Mouse (Mus musculus) R1 (cell line): ENCODE results near the gene Ucn3.
A peak's percentile ranks its signal among the peaks of the same experiment; 100 is the strongest.
"Not testable (repeated sequence)": the region's sequence is repeated elsewhere in the genome, so short reads cannot be mapped to it uniquely, and the experiment has no call there.

Source experiments
- DNase-seq: peaks from one replicate; pipeline ENCODE4 v3.0.0-alpha.2; 2018; ENCODE audit warnings: low read depth, low spot score

The Ucn3 gene

DNA sequence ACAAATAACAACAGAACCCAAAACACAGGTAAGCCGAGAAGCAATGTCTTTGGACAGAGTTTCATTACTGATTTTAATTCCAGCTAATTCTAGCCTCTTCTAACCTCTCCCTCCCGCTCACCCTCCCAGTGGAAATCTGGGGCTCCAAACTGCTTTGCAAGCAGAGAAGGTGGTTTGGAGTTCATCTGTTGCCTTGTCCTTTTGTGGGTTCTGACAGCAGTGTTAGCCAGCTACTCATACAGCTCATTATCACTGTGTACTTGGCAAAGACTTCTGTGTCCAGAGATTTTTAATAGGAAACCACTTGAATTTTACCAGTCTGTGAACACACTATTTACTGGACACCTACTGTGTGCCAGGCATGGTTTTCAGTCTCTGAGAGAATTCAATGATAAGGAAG, at the start of gene Ucn3:
TSS of gene Ucn3 (minus strand) at position 101 of the 400 bp plus-strand sequence.
- no peak for DNase-seq

DNA sequence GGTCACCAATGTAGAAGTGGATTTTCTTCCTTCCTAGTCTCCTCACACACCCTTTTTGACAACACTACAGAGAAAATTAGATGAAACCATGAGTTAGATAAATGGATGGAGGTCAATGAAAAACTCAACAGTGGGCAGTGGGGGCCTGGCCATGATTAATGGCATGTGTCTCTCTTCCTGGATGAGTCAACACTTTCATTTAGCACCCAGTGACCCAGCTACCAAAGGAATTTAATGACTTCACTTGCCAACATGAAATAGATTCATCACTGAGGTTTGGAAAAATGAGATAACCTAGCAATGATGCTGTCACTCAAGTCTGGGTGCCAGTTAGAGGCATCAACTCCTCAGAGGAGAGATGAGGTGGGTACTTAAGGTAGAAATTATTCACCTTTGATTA, 46.9 kb upstream of the Ucn3 start:
- DNase-seq, result no peak

DNA sequence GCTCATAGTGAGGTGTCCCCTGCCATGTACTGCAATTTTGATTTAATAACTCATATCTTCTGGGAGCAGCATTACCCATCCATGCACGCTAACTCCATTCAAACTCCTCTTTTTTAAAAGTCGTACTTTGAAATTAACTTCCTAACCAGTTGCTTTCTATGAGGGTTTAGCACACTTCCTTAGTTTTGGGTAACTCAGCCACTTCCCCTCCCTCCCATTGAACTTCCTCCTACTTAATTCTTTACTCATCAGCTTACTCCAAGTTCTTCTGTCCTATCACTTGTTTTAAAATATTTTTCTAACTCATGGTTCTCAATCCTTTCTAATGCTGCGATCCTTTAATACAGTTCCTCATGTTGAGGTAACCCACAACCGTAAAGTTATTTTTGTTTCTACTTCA, 23.7 kb upstream of the Ucn3 start:
- no peak for DNase-seq

DNA sequence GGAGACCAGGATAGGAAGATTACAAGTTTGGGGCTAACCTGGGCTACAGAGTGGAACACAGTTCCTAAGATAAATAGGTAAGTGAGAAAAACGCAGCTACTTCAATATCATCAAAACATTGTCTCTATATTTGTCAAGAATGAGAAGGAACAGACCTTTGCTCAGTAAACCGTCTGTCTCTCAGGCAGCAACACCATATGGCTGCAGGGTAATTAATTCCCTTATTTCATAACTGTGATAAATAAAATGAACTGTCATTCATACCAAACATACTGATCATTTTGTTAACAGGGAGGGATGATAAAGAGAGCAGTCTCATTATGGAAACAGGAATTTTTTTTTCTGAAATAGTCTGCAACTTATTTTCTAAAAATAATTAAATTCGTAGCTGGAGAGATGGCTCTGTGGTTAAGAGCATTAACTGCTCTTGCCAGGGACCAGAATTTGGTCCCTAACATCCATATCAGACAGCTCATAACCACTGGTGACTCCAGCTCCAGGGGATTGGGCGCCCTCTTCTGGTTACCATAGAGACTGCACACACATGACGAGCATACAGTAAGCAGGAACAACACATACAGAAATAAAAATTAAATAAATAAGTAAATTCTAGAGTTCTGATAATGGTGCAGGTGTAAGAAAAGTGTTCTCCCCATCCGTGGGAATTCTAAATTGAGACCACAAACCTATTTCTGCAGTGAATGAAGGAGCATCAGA, 6.2 kb upstream of the Ucn3 start:
- DNase-seq, result peak; percentile 56

DNA sequence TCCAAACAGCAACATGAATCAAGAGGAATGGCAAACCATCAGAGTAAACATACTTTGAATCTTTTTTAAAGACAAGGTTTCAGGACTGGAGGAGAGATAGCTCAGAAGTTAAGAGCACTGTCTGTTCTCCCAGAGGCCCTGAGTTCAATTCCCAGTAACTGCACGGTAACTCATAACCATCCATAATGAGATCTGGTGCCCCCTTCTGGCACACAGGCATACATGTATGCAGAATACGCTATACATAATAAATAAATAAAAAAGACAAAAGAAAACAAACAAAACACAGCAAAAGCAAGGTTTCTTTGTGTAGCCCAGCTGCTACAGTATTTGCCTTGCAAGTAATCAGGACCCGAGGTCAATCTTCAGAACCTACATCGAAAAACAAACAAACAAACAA, 4.3 kb upstream of the Ucn3 start:
- DNase-seq, result no peak

DNA sequence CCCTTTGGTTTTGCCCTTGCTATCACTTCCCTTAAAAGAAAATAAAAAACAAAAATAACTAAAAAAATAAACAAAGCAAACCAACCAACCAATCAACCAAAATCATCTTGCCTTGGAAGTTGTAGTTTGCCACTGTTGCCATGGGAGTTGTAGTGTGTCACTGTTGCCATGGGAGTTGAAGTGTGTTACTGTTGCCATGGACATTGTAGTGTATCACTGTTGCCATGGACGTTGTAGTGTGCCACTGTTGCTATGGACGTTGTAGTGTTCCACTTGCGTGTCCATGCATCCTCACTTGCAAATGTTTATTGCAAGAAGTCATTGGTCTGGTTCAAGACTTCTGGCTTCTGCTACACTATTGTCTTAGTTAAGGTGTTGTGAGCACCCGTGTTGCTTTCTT, 2.1 kb upstream of the Ucn3 start:
- peak; percentile 48 for DNase-seq

DNA sequence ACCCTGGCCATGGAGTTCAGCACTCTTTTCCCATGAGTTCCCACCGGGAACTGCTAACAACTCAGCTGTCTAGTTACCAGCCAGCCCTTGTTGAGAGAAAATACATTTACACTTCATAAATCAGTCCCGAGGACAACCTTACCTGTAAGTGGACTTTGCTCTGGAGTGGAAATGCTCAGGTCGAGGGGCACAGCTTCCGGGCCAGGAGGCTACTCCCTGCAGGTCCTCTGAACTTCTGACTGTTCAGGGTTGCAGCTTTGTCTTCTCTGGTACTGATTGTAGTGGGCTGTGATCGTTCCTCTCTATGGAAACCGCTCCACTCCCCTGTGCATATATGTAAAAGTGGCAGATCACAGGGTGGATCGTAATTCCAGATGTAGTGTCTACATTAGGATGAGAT, 450 bp downstream of the Ucn3 start:
- no peak for DNase-seq

DNA sequence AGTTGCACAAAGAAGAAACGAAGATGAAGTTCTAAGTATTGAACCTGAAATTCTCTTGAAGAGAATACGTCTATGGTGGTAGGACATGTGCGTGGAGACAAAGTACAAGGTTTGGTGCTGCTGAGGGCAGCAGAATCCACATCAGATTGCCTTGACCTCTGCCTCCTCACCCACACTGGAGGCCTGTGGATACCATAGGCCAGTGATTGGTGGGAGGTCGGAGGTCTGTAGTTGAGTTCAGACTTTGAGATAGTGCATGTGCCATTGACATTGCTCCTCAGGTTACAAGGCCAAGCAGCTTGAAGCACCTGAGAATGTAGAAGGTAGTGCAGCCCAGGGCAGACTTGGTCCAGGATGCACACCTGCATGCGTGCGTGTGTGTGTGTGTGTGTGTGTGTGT, 19.1 kb downstream of the Ucn3 start:
- no peak for DNase-seq

DNA sequence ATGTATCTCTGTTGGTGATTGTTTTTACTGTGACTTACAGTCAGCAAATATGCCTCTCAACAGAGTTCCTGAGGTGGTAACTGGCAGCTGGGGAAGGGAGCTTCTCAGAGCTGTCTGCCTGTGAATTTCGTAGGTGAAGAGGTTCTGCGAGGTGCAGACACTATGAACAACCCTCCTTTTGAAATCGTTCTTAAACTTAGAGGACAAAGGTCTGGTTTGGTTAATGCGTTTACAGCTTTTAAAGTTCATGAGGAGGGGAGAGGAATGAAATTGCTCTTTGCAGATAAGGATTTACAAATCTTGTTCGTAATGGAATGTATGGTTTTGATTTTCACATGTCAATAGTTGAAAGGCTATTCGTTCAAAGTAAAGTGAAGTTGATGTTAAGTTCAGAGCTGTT, 19.5 kb downstream of the Ucn3 start:
- DNase-seq, result no peak

DNA sequence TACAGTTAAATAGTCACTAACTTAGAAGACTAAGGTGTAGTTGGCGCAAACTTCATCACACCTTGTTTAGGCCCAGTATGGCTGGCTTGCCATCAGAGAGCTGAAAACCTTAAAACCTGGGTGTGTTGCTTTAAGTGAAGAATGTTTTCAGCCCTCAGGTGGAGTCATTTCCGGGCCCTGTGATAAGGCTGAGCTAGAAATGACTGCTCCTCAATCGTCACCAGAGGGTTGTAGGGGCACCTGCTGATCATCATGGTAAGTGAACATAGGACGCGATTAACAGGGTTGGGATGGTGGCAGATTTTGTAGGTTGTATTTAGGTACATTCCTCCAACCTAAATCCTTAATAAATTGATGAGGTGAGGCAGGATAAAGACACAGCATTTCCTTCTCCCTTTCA, 20.7 kb downstream of the Ucn3 start:
- DNase-seq, result no peak

DNA sequence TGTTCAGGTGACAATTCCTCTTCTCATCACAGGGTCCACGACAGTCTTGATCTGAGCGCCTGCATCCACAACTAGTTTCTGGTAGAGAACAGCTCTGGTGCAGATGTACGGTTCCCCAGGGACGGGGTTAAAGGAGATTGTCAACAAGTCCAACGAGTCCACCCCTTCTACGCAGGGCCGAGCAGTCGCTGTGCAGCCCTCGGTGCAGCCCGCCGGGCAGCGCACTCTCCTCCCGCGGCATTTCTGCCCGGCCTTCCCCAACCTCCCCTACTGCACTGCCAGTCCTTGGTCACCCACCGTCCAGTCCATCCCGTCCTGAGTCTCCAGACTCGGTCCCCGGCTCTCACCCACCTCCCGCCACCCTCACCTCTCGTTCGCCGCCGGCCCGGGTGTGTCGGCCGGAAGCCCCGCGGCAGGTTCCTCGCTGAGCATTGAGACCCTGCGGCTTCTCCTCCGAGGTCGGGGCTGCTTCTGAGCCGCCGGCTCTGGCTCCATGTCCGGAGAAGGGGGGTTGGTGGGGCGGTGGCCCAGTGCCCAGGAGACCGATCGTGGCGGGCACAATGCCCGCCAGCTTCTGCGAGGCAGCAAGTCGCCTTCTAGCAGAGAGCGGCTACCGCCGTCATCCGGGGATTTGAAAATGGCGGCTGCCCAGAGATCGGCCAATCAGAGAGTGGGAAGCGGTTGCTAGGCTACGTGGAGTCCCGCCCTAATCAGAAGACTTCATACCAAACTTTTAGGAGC, 27.4 kb downstream of the Ucn3 start, which contains the start of the genes Net1 and Tubal3:
TSS of gene Net1 (minus strand) at position 650 of the 741 bp plus-strand sequence.
TSS of gene Tubal3 (plus strand) at position 704 of the 741 bp plus-strand sequence.
- peak; percentile 91 for DNase-seq

DNA sequence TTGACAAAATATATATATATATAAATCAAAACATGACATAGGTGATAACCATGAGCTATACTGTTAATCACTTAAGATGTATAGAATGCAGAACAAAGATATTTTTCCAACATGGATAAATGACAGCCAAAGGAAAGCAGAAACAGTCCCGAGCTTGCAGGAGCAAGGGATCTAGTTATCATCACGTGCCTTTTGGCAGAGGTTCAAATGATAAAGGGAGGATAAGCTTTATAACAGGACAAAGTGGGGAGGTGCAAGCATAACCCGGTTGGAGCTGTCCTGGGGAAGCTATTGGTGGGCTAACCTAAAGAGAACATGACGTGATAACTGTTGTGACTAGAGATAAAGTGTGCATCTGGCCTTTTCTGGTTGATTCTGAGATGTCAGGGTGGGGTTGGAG, 31.6 kb downstream of the Ucn3 start:
- no peak for DNase-seq

DNA sequence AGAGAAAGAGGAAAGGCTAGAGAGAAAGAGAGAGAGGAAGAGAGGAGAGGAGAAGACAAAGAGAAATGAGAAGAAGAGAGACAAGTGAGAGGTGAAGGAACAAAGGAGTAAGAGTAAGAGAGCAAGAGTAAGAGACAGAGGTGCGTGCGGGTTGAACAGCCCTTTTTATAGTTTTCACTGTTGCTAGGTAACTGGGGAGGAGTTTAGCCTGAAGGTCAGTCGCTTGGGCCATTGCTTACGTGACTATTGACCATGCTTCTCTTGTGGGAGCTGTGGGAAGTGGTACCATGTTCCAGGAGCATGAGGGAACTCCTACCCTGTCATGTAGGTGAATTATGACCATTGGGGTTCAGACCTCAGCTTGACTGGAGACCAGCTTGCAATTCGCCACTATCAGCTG, 34.8 kb downstream of the Ucn3 start:
- peak; percentile 56 for DNase-seq

DNA sequence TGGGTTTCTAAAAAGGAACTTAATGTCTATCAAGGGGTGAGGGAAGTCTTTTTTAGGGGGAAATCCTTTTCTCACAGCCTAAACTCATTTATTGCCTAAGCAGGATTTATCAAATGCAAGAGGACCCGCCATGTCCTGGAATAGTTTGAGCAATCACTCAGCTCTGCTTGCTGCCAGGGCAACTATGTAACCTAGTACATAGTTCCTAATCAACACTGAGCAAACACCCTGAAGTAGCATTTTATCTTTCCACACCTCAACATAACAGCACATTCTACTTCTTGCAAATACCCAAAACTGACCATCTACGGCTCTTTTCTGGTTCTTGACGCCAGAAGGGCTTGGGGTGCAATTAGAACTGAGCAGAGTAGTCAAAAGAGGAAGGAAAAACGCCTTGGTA, 36.9 kb downstream of the Ucn3 start:
- no peak for DNase-seq

DNA sequence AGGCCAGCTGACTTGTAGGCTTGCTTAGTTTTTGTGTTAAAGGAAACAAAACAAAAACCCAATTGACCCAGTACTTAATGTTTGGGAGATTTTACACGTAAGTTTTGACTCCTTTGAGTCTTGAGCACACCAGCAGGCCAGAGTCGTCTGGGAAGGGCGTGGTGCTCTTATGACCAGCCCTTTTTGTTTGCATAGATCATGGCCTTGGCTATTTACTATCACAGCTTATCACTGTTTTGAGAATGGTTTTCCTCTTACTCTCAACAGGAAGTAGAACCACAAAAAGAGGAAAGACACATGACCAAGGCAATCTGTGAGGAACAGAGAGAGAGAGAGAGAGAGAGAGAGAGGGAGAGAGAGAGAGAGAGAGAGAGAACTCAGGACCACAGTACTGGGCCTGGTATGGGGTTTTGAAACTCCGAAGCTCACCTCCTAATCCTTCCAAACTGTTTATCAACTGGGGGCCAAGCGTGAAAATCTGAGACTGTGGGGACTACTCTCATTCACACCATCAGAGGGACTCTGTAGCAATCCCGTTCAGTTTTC, 37.9 kb downstream of the Ucn3 start:
- DNase-seq, result no peak

DNA sequence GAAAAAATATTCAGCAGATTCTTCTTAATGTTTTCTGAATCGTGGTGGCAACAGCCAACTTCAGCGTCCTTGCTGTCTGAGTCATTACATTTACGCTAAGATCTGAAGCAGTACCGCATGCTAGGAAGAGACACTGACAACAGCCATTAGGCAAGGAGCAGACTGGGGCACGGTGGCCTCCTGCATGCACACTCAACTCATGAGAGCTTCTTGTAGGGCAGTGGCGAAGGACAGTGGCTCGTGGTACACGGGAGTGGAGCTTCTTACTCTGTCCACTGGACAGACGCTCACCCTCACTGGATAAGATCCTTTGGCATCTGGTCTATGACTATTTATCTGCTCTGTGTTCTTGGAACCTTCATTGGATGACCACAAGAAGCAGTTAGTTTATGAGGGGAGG, 45.8 kb downstream of the Ucn3 start:
- no peak for DNase-seq

DNA sequence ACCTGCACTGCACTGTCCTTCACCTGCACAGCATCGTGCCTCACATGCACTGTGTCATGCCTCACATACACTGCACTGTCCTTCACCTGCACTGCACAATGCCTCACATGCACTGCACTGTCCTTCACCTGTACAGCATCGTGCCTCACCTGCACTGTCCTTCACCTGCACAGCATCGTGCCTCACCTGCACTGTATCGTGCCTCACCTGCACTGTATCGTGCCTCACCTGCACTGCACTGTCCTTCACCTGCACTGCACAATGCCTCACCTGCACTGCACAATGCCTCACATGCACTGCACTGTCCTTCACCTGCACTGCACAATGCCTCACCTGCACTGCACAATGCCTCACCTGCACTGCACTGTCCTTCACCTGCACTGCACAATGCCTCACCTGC, 46.9 kb downstream of the Ucn3 start:
- not testable (repeated sequence) for DNase-seq

DNA sequence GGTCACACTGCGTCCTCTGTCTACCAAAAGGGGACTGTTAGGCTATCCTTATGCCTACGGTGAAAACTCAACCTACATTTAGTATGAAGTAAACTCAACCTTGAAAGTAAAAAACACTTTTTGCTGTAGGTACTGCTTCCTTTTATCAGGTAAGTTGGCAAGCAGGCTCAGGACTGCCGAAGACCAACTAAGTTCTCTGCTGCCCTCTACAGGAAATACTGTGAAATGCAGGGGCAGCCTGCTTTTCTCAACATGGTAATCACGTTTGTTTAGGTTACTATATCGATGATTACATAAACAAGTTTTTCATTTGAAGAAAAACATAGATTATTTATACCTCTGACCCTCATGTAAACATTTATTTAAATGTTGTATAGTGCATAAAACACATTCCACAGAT, 48.2 kb downstream of the Ucn3 start:
- DNase-seq, result peak; percentile 72

DNA sequence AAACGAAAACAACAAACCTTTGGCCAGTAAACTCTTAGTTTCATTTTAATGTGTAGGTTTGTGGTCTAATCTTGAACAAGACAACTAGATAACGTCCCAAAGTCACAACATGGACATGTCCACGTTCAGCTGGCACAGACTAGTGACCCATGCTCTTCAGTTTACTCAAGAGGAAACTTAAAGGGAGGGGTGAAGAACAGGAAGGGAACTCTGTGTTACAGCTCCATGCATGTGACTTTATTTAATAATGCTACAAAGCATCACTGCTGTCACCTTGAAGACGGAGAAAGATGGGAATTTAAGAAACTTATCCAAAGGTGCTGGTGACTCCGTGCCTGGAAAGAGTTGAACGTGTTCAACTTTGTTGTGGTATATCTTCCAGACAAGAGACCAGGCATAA, 49.1 kb downstream of the Ucn3 start:
- DNase-seq, result no peak

DNA sequence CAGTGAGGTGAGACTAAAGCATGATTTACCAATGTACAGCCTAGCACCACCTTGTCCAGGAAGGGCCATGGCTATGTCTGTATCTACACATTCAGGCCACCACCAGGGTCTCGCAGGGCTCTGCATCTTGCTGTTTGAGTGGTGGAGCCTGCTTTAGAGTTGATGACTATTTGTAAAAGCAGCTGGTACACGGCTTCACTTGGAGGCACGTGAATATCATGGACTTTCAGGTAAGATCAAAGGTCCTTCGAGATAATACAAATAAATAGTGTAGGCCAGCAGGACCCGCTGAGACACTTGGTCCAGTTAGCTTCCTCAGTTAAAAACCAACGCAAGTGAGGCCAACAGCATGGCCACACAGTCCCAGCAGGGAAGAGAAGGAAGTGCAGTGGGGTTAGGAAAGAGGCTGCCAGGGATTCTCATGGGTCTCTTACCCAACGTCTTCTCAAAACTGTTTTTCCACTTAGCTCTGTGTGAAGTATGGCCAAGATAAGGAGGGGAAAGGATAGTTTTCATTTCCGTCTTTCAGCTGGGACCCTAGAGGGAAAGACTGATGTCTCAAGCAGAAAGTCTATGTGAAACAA, 49.7 kb downstream of the Ucn3 start:
- no peak for DNase-seq

DNA sequence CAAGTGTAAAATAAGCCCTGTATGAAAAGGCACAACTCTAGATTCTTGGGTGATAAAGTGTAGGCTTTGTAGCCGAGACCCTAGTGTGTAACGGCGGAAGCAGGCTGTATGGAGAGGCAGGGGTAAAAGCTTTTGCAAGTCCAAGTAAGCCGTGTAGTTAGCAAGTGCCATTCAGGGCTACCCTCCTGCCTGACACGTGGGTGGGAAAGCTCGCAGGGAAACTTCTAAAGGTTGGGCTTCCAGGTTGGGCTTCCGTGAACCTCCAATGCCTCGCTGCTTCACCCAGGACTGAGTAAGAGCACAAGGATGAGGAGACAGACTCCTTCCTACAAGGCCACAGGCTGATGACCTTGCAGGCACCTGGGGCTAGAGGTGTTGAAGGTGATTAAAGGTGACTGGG, 50.6 kb downstream of the Ucn3 start:
- no peak for DNase-seq

DNA sequence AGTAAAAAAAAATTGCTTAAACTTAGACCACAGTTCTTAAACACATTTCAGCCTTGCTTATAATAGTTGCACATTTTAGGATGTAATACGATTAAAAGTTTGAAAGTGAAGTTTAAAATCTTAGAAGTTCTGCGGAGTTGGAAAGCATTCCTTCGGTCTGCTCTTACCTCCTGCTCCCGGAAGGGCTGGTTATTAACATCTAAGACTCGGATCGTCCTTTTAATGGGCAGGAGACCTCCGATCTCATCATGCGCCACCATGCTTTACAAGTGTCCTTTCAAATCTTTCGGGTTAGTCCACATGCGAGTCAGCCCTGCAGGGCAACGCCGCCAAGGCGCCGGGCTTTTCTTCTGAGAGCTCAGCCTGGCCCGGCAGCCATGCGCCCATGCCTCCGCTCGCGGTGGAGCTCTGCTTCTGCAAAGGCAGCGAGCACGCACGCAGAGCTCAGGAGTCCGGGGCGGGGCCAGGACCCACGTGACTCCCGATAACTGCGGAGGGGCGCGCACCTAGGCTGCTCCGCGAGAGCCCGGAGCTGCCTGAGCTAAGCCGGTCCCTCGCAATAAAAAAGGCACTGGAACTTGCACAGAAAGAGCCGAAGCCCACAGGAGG, 51.9 kb downstream of the Ucn3 start:
- DNase-seq, result peak; percentile 92
